Mouse (Mus musculus): ENCODE data around the gene Dppa2.

Dppa2 gene

GRCm38 (mm10) chr16:48344193-48344592, 40.5 kb downstream of the Dppa2 start:
- no peak for DNase-seq (ENCODE audit: low read depth, low spot score)

- no peak for DNase-seq (ENCODE audit: low read depth, low spot score)
Measured at GRCm38 (mm10) chr16:48347246-48347645, 43.5 kb downstream of the Dppa2 start.

GRCm38 (mm10) chr16:48355716-48356115, 52.0 kb downstream of the Dppa2 start:
- peak; percentile 89 for DNase-seq (ENCODE audit: low read depth, low spot score)

GRCm38 (mm10) chr16:48356417-48356816, 52.7 kb downstream of the Dppa2 start:
- no peak for DNase-seq (ENCODE audit: low read depth, low spot score)

- DNase-seq (ENCODE audit: low read depth, low spot score): no peak
Measured at GRCm38 (mm10) chr16:48360887-48361286, 57.2 kb downstream of the Dppa2 start.

- DNase-seq (ENCODE audit: low read depth, low spot score): peak; percentile 82
Measured at GRCm38 (mm10) chr16:48366801-48367200, 63.1 kb downstream of the Dppa2 start.

- DNase-seq (ENCODE audit: low read depth, low spot score): no peak
Measured at GRCm38 (mm10) chr16:48368096-48368495, 64.4 kb downstream of the Dppa2 start.

Measured in R1 (cell line).